Mouse (Mus musculus) midbrain, embryonic 13.5 days (tissue): ENCODE measurements around the gene Col23a1. TPM values are rescaled to one million over a fixed set of nuclear protein-coding genes. Genes with fewer than 3 reads are reported as not detected.

Experiments used
- ATAC-seq: fragments of 200-750 bp; cut with Nextera tagmentation; 2 replicates; pipeline ENCODE4 v1.8.0; 2017; ENCODE audit warnings: mild to moderate bottlenecking, moderate TSS enrichment, moderate library complexity
- H3K27ac ChIP-seq: fragments of 300-500 bp; sonication (generic); 2 replicates; pipeline ENCODE4 v1.5.1; 2015; ENCODE audit warnings: inconsistent platforms, mild to moderate bottlenecking, moderate library complexity
- H3K27me3 ChIP-seq: fragments of 300-500 bp; sonication (generic); 2 replicates; pipeline ENCODE4 v1.6.1; 2015; ENCODE audit warnings: mild to moderate bottlenecking, inconsistent platforms
- H3K36me3 ChIP-seq: fragments of 300-500 bp; sonication (generic); 2 replicates; pipeline ENCODE4 v1.6.1; 2015; ENCODE audit warnings: mild to moderate bottlenecking, inconsistent platforms
- H3K4me1 ChIP-seq: fragments of 300-500 bp; sonication (generic); replicated peaks from 2 replicates; pipeline ENCODE4 v1.6.1; 2015; ENCODE audit warnings: inconsistent platforms
- H3K4me2 ChIP-seq: fragments of 300-500 bp; sonication (generic); replicated peaks from 2 replicates; pipeline ENCODE4 v1.6.1; 2015; ENCODE audit warnings: moderate library complexity, mild to moderate bottlenecking, inconsistent platforms
- H3K4me3 ChIP-seq: fragments of 300-500 bp; sonication (generic); replicated peaks from 2 replicates; pipeline ENCODE4 v1.5.1; 2015; ENCODE audit warnings: mild to moderate bottlenecking, inconsistent platforms
- H3K9ac ChIP-seq: fragments of 300-500 bp; sonication (generic); replicated peaks from 2 replicates; pipeline ENCODE4 v1.6.1; 2015; ENCODE audit warnings: mild to moderate bottlenecking, inconsistent platforms
- H3K9me3 ChIP-seq: fragments of 300-500 bp; sonication (generic); 2 replicates; pipeline ENCODE4 v1.6.1; 2016; ENCODE audit warnings: mild to moderate bottlenecking, inconsistent platforms
- whole genome bisulfite sequencing: fragments of 180-500 bp; shearing (Covaris S2); methylation state at CpG from one replicate; pipeline ENCODE4 v1.1.7; 2015; 5-methylcytosine and 5-hydroxymethylcytosine counted together
- polyA plus RNA-seq: library from polyadenylated mRNA; unstranded; fragments of >200 nt; fragmentation: Nextera tagmentation; extraction: Ambion mirVana; gene quantifications from 2 replicates; pipeline ENCODE4 v1.2.1, GENCODE M21; 2015

Gene Col23a1
- polyA plus RNA-seq, 1 experiment from 2014 or later: 5.7 TPM

DNA sequence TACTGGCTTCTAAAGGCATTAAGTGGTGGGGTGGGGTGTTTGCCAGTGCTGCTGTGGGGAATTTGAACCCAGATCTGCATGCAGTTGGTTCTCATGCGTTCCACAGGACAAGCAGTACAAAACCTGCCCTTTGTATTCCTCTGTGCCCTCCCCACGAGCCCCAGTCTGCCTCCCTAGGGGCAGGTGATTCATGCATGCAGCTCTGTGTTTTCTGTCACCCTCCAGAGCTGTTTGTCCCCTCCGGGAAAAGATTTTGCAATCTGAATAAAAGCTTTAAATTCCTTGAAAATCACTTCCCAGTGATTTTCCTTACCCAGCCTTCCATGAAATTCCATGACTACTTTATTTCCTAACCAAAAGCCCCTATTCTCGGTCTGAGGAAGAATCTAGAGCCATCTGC lies 186.8 kb downstream of the Col23a1 start:
- H3K9me3 ChIP-seq: no peaks in the 10 kb centered on the region
- H3K4me2 ChIP-seq: no peak overlapping the region
- no peaks in the 10 kb centered on the region for H3K36me3 ChIP-seq
- no peak overlapping the region for H3K9ac ChIP-seq
- no peak overlapping the region for H3K27ac ChIP-seq
- H3K4me3 ChIP-seq: no peak overlapping the region
- 46% methylated on average over 4 of the region's 4 CpGs for WGBS
- H3K27me3 ChIP-seq: no peaks in the 10 kb centered on the region
- H3K4me1 ChIP-seq: no peaks in the 10 kb centered on the region
- no peak for ATAC-seq

DNA sequence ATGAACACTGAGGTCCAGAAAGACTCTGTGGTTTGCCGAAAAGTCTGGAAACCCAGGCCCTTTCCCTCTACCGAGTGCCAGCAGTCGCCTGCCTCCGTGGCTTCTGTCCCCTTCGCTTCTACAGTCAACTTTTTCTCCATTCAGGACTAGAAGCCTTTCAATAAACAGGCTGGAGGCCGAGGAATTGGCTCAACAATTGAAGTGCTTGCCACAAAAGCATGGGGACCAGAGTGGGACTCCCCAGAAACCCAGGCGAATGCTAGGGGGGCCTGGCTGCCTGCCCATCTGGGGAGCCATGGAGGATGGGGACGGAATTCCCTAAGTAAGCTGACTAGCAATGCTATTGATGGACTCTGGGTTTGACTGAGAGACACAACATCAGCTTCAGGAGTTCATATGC lies 187.9 kb downstream of the Col23a1 start:
- 73% methylated on average over 8 of the region's 8 CpGs for WGBS
- Histone ChIP-seq H3K9ac (no peak overlapping the region), H3K27me3 (no peaks in the 10 kb centered on the region), H3K4me1 (no peaks in the 10 kb centered on the region), H3K27ac (no peak overlapping the region), H3K36me3 (no peaks in the 10 kb centered on the region), H3K9me3 (no peaks in the 10 kb centered on the region), H3K4me3 (no peak overlapping the region), H3K4me2 (no peak overlapping the region)
- no peak for ATAC-seq

DNA sequence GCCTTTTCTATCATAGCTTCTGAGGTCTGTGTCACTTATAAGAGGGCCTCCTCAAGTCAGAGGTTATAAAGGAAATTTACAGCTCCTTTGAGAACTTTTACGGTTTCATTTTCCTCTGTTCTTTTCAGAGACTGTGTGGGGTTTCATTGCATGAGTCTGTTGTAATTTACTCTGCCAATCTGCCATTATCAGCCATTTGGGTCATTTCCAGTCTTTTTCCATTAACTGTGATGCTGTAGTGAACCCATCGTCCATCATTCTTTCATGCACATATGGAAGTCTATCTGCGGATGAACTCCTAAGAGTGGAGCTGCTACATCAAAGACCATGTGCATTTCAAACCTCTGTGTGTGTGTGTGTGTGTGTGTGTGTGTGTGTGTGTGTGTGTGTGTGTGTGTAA lies 192.5 kb downstream of the Col23a1 start:
- Histone ChIP-seq H3K4me1 (no peaks in the 10 kb centered on the region), H3K9ac (no peak overlapping the region), H3K36me3 (no peaks in the 10 kb centered on the region), H3K27me3 (no peaks in the 10 kb centered on the region), H3K4me3 (no peak overlapping the region), H3K4me2 (no peak overlapping the region), H3K9me3 (no peaks in the 10 kb centered on the region), H3K27ac (no peak overlapping the region)
- no peak for ATAC-seq
- WGBS: 91% methylated on average over 3 of the region's 3 CpGs

DNA sequence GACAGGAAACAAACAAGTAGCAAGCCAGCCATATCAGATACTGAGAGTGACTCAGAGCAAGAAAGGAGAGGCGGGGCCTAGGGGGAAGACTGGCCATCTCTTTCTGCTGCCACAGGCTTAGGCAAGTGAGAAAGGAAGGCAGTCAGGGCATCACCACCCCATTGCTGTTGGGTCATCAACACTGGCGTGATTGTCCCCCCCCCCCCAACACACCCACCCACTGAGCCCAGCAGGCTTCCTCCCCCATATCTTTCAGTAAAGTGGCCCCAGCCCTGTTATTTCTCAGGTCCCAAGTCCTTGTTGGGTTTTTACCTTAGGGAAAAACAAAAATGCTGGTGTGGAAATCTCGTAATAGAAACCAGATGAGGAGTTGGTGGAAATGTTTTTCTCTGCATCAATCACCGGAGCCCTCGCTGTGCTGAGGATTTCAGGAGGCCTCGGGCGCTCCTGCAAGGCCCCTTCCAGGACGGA lies 195.4 kb downstream of the Col23a1 start:
- H3K36me3 ChIP-seq: no peaks in the 10 kb centered on the region
- H3K4me2 ChIP-seq: no peak overlapping the region
- H3K27me3 ChIP-seq: no peaks in the 10 kb centered on the region
- H3K4me3 ChIP-seq: no peak overlapping the region
- H3K9ac ChIP-seq: no peak overlapping the region
- peaks cover 7% of the 10 kb centered on the region for H3K4me1 ChIP-seq
- WGBS: 88% methylated on average over 8 of the region's 8 CpGs
- ATAC-seq: no peak
- no peaks in the 10 kb centered on the region for H3K9me3 ChIP-seq
- H3K27ac ChIP-seq: no peak overlapping the region

DNA sequence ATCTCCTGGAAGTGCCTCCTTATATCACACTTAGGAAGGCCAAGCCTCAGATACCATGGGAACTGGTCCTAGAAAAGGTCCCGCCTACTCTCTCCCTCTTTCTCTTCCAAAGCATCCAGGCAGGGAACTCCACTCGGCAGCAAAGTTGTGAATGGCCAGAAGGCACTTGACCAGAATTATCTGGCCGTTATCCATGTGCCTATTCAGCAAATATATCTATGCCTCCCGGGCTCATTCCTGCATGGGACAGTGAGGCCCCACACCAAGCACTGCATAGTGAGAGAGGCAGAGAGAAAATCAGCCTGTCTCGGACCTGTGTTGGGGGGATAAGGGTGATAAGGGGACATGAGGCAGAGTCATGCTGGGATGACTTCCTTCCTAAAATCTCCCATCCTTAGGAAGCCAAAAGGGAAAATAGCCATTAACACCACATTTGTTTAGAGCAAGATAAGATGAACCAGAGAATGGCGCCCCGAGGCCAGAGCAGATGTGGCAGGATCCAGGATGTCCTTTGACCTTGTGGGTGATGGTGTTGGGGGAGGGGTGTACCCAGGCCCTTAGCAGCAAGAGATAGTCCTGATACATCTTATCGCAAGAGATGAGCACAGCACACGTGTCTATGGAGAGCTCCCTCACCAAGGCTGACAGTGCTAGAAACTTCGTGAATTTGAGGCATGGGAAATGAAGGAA lies 196.2 kb downstream of the Col23a1 start:
- H3K9ac ChIP-seq: no peak overlapping the region
- peaks cover 7% of the 10 kb centered on the region for H3K4me1 ChIP-seq
- WGBS: 77% methylated on average over 10 of the region's 10 CpGs
- H3K9me3 ChIP-seq: no peaks in the 10 kb centered on the region
- H3K27ac ChIP-seq: no peak overlapping the region
- H3K4me2 ChIP-seq: no peak overlapping the region
- no peak overlapping the region for H3K4me3 ChIP-seq
- H3K36me3 ChIP-seq: no peaks in the 10 kb centered on the region
- no peaks in the 10 kb centered on the region for H3K27me3 ChIP-seq
- no peak for ATAC-seq

DNA sequence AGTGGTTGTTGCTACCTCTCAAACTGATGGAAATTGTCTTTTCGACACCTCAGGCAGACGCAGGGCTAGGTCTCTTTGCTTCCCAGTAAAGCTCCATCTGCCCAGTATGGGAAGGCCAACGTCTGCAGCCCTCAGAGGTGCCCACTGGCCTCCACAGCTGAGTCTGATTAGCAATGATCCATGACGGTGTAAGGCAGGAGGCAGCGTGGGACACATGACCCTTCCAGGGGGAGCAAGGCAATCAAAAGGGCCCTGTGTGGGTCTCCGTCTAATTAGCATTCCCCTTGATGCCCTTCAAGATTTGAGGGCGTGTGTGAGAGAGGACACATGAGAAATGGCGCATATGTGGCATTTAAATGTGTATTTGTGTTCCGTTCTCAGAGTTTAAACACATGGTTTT lies 199.1 kb downstream of the Col23a1 start:
- Histone ChIP-seq H3K9me3 (no peaks in the 10 kb centered on the region), H3K36me3 (no peaks in the 10 kb centered on the region), H3K4me1 (peaks cover 7% of the 10 kb centered on the region), H3K27me3 (no peaks in the 10 kb centered on the region), H3K4me3 (no peak overlapping the region), H3K9ac (no peak overlapping the region), H3K4me2 (no peak overlapping the region), H3K27ac (no peak overlapping the region)
- 46% methylated on average over 9 of the region's 9 CpGs for WGBS
- no peak for ATAC-seq

DNA sequence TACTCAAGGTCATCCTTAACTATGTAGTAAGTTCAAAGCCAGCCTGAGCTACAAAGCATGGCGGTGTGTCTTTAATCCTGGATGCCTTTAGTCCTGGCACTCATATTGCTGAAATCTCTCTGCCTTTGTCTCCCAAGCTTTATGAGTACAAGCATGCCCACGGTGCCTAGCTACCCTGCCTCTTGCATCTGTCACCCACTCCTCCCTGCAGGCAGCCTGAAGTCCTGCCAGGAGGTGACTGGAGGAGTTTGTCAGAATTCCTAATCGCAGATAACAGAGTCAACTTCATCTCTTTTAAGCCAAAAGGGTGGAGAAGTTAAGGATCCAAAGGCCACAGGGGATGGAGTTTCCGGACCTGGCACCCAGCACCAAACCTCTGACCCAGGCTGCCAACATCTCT lies 203.7 kb downstream of the Col23a1 start:
- no peak overlapping the region for H3K9ac ChIP-seq
- H3K27ac ChIP-seq: no peak overlapping the region
- peaks cover 6% of the 10 kb centered on the region for H3K4me1 ChIP-seq
- 82% methylated on average over 4 of the region's 4 CpGs for WGBS
- no peaks in the 10 kb centered on the region for H3K27me3 ChIP-seq
- no peak overlapping the region for H3K4me2 ChIP-seq
- H3K4me3 ChIP-seq: no peak overlapping the region
- no peak for ATAC-seq
- no peaks in the 10 kb centered on the region for H3K9me3 ChIP-seq
- H3K36me3 ChIP-seq: no peaks in the 10 kb centered on the region

DNA sequence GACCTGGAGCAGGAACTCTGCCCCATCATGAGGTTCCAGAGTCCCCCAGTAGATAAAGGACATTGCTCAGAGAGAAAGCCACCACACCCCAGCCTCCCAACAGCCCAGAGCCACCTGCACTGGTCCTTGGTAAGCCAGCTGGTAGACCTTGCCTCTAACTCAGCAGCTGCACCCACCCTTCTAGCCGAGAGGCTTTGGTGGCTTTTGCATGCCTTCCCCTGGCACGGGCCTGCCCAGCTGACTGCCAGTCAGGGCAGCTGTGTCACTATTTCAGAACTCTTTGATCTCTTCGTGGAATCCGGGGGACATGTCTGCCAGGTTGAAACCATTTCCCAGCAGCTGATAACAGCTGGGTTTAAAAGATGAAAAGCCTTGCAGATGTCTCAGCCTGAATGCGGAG lies 204.5 kb downstream of the Col23a1 start:
- H3K9ac ChIP-seq: no peak overlapping the region
- no peak overlapping the region for H3K4me2 ChIP-seq
- no peaks in the 10 kb centered on the region for H3K4me1 ChIP-seq
- H3K4me3 ChIP-seq: no peak overlapping the region
- no peak for ATAC-seq
- no peaks in the 10 kb centered on the region for H3K36me3 ChIP-seq
- 82% methylated on average over 5 of the region's 5 CpGs for WGBS
- no peaks in the 10 kb centered on the region for H3K9me3 ChIP-seq
- H3K27ac ChIP-seq: no peak overlapping the region
- H3K27me3 ChIP-seq: no peaks in the 10 kb centered on the region

DNA sequence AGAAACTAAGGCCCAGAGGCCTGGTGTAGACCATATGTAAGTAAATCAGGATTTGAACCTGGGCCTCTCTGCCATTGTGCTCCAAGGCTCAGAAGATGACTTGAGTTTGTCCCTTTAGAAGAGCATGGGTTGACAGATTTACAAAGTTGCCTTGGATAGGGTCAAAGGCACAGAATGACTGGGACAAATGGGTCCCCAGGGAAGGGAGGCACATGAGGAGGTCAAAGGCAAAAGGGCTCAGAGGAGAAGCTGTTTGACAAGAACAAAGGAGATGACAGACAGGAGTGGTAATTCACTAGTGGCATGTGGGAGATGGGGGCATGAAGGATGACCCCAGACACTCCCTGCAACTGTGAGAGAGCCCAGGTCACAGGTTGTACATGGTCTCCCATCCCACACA lies 210.1 kb downstream of the Col23a1 start:
- Histone ChIP-seq H3K4me2 (no peak overlapping the region), H3K9ac (no peak overlapping the region), H3K27ac (no peak overlapping the region), H3K27me3 (no peaks in the 10 kb centered on the region), H3K4me1 (no peaks in the 10 kb centered on the region), H3K36me3 (no peaks in the 10 kb centered on the region), H3K4me3 (no peak overlapping the region), H3K9me3 (no peaks in the 10 kb centered on the region)
- no peak for ATAC-seq

DNA sequence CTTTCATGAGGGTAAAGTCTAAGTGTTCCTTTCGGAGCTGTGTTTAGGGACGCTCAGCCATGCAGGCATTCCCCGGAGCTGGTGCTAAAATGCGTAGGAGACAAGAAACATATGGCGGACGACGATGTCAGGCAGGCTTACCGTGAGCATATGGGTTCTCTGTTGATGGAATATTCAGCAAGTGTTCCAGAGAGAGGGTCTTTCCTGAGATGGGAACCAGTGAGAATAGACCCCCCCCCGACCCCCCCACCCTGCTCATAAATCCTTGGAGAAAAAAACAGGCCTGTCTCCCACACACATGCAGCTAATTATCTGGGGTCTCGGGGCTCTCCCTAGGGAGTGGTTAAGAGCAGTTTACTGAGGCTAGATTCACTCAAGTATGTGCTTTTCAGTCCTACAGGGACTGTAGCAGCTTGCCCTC lies 212.7 kb downstream of the Col23a1 start:
- Histone ChIP-seq H3K9ac (no peak overlapping the region), H3K27me3 (no peaks in the 10 kb centered on the region), H3K4me2 (no peak overlapping the region), H3K4me1 (no peaks in the 10 kb centered on the region), H3K36me3 (no peaks in the 10 kb centered on the region), H3K27ac (no peak overlapping the region), H3K9me3 (no peaks in the 10 kb centered on the region), H3K4me3 (no peak overlapping the region)
- 77% methylated on average over 10 of the region's 10 CpGs for WGBS
- ATAC-seq: no peak

DNA sequence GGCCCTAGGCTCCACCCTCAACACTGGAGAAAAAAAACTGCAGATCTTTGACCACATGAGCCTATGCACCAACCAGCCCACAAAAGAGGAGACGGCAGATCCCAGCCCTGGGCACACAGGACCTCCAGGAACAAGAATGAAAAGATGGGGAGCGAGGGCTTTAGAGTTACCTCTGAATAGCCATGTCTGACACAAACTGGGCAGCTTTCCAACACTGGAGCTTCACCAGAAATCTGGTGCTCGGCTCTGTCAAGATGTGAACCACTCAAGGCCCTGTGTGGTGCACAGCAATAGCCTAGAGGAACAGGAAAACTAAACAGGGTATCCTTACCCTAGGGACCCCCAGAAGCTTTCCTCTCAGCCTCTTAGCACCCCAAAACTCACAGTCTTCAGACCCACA lies 215.2 kb downstream of the Col23a1 start:
- no peaks in the 10 kb centered on the region for H3K27me3 ChIP-seq
- no peaks in the 10 kb centered on the region for H3K9me3 ChIP-seq
- no peak overlapping the region for H3K9ac ChIP-seq
- no peak overlapping the region for H3K4me3 ChIP-seq
- H3K4me2 ChIP-seq: no peak overlapping the region
- no peak overlapping the region for H3K27ac ChIP-seq
- ATAC-seq: no peak
- WGBS: 62% methylated on average over 3 of the region's 3 CpGs
- no peaks in the 10 kb centered on the region for H3K4me1 ChIP-seq
- no peaks in the 10 kb centered on the region for H3K36me3 ChIP-seq

DNA sequence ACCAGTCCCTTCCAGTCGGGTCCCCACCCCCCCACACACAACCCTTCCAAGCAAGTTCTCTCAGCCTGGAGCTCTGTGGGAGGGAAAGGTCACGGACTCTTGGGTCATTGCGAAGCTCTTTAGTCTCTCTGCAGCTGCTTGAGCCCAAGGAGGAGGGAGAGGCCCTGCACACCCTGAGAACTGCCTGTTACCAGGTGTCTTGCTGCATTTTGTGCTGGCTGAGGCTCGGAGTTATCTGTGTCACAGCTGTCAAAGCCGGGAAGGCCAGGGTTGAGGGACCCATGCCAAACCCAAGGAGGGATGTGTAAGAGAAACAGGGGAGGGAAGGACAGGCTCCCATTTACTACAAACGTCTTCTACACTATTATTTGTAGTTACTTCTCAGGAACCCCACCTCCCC lies 218.3 kb downstream of the Col23a1 start:
- no peak overlapping the region for H3K27ac ChIP-seq
- no peaks in the 10 kb centered on the region for H3K27me3 ChIP-seq
- H3K4me3 ChIP-seq: no peak overlapping the region
- no peaks in the 10 kb centered on the region for H3K4me1 ChIP-seq
- WGBS: 70% methylated on average over 6 of the region's 6 CpGs
- H3K9me3 ChIP-seq: no peaks in the 10 kb centered on the region
- no peak for ATAC-seq
- no peaks in the 10 kb centered on the region for H3K36me3 ChIP-seq
- no peak overlapping the region for H3K4me2 ChIP-seq
- H3K9ac ChIP-seq: no peak overlapping the region

DNA sequence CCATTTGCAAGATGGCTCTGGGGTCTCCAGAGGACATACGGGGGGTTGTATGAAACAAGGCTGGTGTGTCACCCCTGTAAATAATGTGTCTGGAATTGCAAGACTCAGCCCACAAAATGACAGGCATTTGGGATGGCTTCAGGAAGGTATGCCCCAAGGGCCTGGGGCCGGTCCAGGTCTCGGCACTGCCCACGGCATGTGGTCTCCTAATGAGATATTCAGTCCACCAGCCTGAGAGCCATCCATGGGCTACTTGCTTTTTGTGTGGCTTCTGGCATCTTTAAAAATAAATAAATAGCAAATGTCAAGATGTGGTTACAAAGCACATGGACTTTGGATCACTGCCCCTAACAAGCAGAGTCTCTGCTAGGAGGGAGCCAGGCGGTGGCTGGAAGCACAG lies 219.5 kb downstream of the Col23a1 start:
- H3K36me3 ChIP-seq: no peaks in the 10 kb centered on the region
- H3K27me3 ChIP-seq: no peaks in the 10 kb centered on the region
- no peaks in the 10 kb centered on the region for H3K4me1 ChIP-seq
- no peaks in the 10 kb centered on the region for H3K9me3 ChIP-seq
- ATAC-seq: no peak
- H3K4me2 ChIP-seq: no peak overlapping the region
- 88% methylated on average over 5 of the region's 5 CpGs for WGBS
- no peak overlapping the region for H3K4me3 ChIP-seq
- no peak overlapping the region for H3K9ac ChIP-seq
- no peak overlapping the region for H3K27ac ChIP-seq
